ENCODE assay signal across 8 mouse cellular contexts in the genomic region with DNA sequence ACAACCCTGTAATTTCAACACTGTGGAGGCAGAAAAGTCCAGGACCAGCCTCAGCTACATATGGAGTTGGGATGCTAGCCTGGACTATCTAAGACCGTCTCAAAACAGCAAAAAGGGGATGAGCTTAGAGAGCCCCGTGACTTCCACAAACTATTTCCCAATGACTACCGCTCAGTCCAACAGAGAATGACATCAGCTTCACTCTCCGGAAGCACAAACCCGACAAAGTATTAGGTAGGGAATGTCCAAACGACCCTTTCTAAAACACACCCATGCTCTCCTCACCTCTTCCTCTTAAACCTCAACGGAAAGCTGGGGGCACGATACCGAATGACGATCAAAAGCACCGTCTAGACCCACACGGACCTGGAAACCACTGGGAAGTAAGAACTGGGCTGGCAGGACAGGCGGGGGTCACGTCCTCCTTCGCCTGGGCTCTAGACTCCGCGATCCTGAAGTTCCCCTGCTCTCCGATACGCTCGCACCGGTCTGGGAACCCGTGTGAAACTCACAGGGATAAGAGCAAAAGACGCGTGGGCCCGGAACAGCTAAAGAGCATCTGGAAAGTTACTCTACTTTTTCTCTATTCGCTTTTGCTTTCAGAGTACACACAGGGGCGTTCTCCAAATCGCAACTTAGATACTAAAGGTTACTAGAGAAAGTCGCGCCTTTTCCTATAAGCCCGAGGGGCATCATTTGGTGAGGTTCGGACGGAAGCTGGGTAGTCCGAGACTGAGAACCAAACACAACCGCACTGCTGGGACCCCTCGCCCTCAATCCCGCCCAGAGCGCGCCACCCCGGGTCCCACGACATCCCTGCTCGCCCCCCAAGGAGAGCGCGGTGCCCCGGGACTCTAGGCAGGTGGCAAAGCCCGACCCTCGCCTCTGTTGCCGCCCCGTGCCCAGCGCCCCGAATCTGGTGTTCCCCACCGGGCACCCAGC.
DNase-seq lines count a peak whose midpoint lies in the region; TF ChIP-seq lines count a peak whose summit lies in the region.

No protein-coding gene starts in this region.

- H3K27ac ChIP-seq in testis, adult 2 months (ENCODE audit: control insufficient read depth, insufficient read depth, low read depth, low read length), result peak overlapping the region; percentile 87
- H3K27ac ChIP-seq in kidney, adult 2 months (ENCODE audit: insufficient read depth, low read depth, low read length), result peak overlapping the region; percentile 79
- H3K27ac ChIP-seq in olfactory bulb, adult 2 months (ENCODE audit: insufficient read depth, low read depth, low read length), result peak overlapping the region; percentile 78

- no peak for TF ChIP-seq POLR2A in testis, adult 2 months (IDR thresholded peaks at IDR 0.05; ENCODE audit: control insufficient read depth, low read depth, low read length)
- TF ChIP-seq POLR2A in kidney, adult 2 months (IDR thresholded peaks at IDR 0.05; ENCODE audit: low read depth, low read length), result no peak
- TF ChIP-seq POLR2A in olfactory bulb, adult 2 months (IDR thresholded peaks at IDR 0.05; ENCODE audit: insufficient read depth, low read depth, low read length), result no peak

- H3K36me3 ChIP-seq in testis, adult 2 months (ENCODE audit: control insufficient read depth, insufficient read depth, low read length), result no peaks in the 10 kb centered on the region
- H3K36me3 ChIP-seq in kidney, adult 2 months (ENCODE audit: control insufficient read depth, insufficient read depth, low read length), result no peaks in the 10 kb centered on the region

- H3K4me3 ChIP-seq in testis, adult 2 months (ENCODE audit: control insufficient read depth, low read depth, low read length), result peak overlapping the region; percentile 87
- peak overlapping the region; percentile 69 for H3K4me3 ChIP-seq in kidney, adult 2 months (ENCODE audit: insufficient read depth, low read depth, low read length)
- peak overlapping the region; percentile 82 for H3K4me3 ChIP-seq in olfactory bulb, adult 2 months (ENCODE audit: insufficient read depth, low read depth, low read length)

- DNase-seq in testis, postnatal 14 days (ENCODE audit: low spot score), result no peak
- DNase-seq in c-Kit-positive CD71-positive TER-119-positive erythroid progenitor cells, embryonic 14.5 days (ENCODE audit: low spot score), result peak; percentile 23
- DNase-seq in heart, adult 8-10 months (ENCODE audit: low spot score), result peak; percentile 71
- peak; percentile 57 for DNase-seq in kidney, adult 2 months
- DNase-seq in lung, postnatal 10 days, result peak; percentile 64
- DNase-seq in yolk sac, embryonic 10.5 days (ENCODE audit: low spot score), result peak; percentile 72

- 1% methylated on average over 52 of the region's 52 CpGs for WGBS in kidney, adult 2 months
- 3% methylated on average over 52 of the region's 52 CpGs for WGBS in olfactory bulb, adult 2 months

- H3K4me1 ChIP-seq in testis, adult 2 months (ENCODE audit: control insufficient read depth, insufficient read depth, low read length), result peaks cover 2% of the 10 kb centered on the region
- H3K4me1 ChIP-seq in kidney, adult 2 months (ENCODE audit: control insufficient read depth, insufficient read depth, low read length), result peaks cover 22% of the 10 kb centered on the region; the same call in 1 of the 2 replicates
- peaks cover 11% of the 10 kb centered on the region for H3K4me1 ChIP-seq in olfactory bulb, adult 2 months (ENCODE audit: control insufficient read depth, insufficient read depth, low read length)

- TF ChIP-seq CTCF in testis, adult 2 months (IDR thresholded peaks at IDR 0.05; ENCODE audit: control insufficient read depth, insufficient read depth, insufficient replicate concordance, low read depth, low read length), result no peak
- no peak for TF ChIP-seq CTCF in kidney, adult 2 months (conservative IDR thresholded peaks at IDR 0.05; ENCODE audit: insufficient read depth, insufficient read length, low read depth, low read length)
- TF ChIP-seq CTCF in olfactory bulb, adult 2 months (IDR thresholded peaks at IDR 0.05; ENCODE audit: insufficient read depth, low read depth, low read length), result no peak; the same call in 1 of the 2 replicates

- H3K27me3 ChIP-seq in testis, adult 2 months (ENCODE audit: control insufficient read depth, insufficient read depth, low read length), result no peaks in the 10 kb centered on the region
- no peaks in the 10 kb centered on the region for H3K27me3 ChIP-seq in kidney, adult 2 months (replicated peaks; ENCODE audit: control insufficient read depth, insufficient read depth, low read length)
